Mouse (Mus musculus): Measurements from ENCODE around the gene Rbpms2. TPM values are rescaled to one million over a fixed set of nuclear protein-coding genes. Genes with fewer than 3 reads are reported as not detected.
A peak's percentile ranks its signal among the peaks of the same experiment; 100 is the strongest.

Rbpms2 gene
- polyA plus RNA-seq (2015; fragmentation: Nextera tagmentation; extraction: Ambion mirVana): 4.2 and 6.5 TPM in 2 replicates

DNA sequence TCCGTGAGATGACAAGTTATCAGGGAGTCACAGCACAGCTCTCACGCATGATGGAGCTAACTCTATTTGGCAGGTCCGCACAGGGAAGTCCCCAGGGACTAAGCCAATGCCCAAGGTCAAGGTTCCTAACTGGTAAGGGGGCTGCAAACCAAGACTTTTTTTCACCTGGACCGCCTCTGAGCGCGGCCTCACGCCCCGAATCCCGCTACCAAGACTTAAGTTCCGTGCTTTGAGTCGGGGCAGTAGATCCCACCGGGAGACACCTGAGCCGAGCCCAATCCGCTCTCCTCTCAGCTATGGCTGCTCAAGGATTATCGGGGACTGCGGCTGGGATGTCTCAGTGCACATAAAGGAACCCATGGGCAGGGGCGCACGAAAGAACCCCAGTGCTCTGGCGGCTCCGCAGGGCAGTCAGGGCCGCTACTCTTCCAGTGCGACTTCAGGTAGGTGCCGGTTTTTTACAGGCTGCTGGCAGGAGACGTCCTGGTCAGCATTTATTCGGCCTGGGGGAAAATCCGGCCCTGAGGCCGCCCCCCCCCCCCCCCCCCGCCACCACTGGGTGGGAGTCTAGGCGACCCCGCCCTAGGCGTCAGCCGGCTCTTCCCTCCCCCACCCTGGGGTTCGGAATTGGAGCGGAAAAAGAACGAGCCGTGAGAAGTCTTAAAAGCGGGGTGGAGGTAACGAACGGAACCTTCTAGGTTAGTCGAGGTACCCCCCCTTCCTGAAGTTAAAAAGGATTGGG, at the start of gene Rbpms2:
Gene Rbpms2, plus strand, starts transcription at position 624 of the 742 bp plus-strand sequence.
- peaks cover 71% of the 10 kb centered on the region for H3K27me3 ChIP-seq
- H3K9me3 ChIP-seq (replicated peaks): no peaks in the 10 kb centered on the region
- peak within 1 kb of the TSS; percentile 73 for H3K9ac ChIP-seq
- H3K4me2 ChIP-seq: peak within 1 kb of the TSS; percentile 99
- peak within 1 kb of the TSS; percentile 65 for H3K4me3 ChIP-seq
- H3K4me1 ChIP-seq: peaks cover 21% of the 10 kb centered on the region
- no peak for ATAC-seq
- no peaks in the 10 kb centered on the region for H3K36me3 ChIP-seq (ENCODE audit: poor library complexity, severe bottlenecking)
- H3K27ac ChIP-seq: no peak within 1 kb of the TSS
- WGBS: 1% methylated on average over 37 of the region's 40 CpGs

DNA sequence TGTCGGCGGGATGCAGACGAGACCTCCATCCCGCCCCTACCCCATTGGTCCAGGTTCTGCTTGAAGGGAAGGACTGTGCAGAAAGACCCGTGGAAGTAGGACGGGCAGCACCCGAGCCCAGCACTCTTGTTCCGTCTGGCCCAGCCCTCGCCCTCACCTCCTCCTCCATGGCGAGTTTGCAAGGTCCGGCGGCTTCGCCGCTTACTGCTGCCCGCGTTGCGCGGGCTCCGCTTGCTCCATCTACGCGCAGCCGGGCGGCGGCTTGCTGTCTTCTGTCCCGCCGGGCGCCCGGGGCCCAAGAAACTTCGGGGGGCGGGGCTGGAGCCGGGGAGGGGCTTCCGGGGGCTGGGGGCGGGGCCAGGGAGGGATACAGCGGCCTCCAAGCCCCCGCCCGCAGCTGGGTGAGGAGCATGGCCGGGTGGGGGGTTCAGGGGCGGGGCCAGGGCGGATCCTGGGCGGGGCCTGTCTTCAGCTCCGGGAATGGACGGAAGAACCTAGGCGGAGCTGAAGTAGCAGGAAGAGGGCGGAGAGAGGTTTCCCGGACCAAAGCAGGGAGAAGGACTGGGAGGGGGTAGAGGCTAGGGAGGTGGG, 49.6 kb upstream of the Rbpms2 start, which contains the start of gene Plekho2:
Gene Plekho2, minus strand, starts transcription at position 260 of the 591 bp plus-strand sequence.
- Histone ChIP-seq H3K4me2 (peak within 1 kb of the TSS; percentile 69), H3K36me3 (ENCODE audit: poor library complexity, severe bottlenecking) (no peaks in the 10 kb centered on the region), H3K9ac (peak within 1 kb of the TSS; percentile 73), H3K27ac (peak within 1 kb of the TSS; percentile 55), H3K4me3 (peak within 1 kb of the TSS; percentile 56), H3K4me1 (peaks cover 35% of the 10 kb centered on the region), H3K27me3 (no peaks in the 10 kb centered on the region), H3K9me3 (replicated peaks) (no peaks in the 10 kb centered on the region)
- peak; percentile 94 for ATAC-seq
- WGBS: under 1% methylated on average over 38 of the region's 45 CpGs

DNA sequence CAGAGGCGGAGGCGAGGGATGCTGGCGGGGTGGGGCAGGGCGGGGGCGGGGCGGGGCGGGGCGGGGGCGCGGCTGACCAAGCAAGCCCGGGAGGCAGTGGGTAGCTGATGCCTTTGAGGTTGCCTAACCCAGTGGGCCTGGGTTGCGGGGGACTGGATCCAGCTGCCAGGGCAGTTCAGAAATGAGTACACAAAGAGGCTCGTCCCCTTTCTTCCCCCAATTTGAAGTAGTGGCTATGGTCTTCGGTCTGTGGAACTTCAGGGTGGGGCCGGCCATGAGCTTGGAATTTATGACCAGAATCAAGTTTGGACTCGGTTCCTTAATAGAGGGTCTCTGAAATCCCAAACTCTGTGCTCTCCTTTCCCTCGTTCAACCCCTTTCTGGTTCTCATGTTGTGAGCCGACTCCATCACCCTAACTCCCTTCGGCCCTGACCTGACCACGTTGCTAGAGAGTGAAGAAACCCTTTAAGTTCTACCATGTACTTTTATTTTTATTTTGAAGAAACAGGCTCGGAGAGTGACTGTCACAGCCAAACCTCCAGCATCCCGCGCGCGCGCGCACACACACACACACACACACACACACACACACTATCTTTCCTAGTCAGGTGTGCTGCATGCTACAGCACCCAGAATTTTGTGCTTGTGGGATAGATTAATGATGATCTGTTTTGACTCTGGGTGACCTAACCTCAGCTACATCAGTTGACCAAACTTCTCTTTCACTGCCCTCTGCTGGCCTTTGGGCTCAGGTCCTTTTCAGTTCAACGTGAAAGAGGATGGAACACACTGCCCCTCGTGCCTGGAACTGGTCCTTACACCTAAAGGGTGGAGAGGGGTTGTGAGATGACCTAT, 48.8 kb upstream of the Rbpms2 start:
- H3K4me2 ChIP-seq: peak overlapping the region; percentile 69
- H3K27ac ChIP-seq: peak overlapping the region; percentile 55
- peaks cover 29% of the 10 kb centered on the region for H3K4me1 ChIP-seq
- WGBS: 7% methylated on average over 19 of the region's 29 CpGs
- H3K36me3 ChIP-seq (ENCODE audit: poor library complexity, severe bottlenecking): no peaks in the 10 kb centered on the region
- peak overlapping the region; percentile 58 for H3K9ac ChIP-seq
- H3K27me3 ChIP-seq: no peaks in the 10 kb centered on the region
- no peaks in the 10 kb centered on the region for H3K9me3 ChIP-seq (replicated peaks)
- peak overlapping the region; percentile 56 for H3K4me3 ChIP-seq
- peak; percentile 78 for ATAC-seq

DNA sequence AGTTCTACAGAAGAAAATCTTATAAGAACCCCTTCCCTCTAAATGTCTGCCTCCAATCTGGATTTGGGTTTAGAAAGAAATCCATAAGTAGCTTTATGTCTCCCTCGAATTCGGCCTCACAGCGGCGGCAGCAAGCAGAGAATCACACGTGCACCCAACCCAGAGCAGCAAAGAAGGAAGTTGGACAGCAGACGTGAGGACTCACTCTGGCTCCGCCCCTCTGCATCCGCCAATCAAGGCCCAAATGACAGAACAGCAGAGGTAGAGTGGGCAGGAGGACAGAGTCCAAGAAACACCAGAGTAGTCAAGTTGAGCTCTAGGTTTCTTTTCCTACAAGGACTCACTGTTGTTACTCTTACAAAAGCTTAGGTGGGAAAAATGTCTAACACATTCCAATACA, 46.4 kb upstream of the Rbpms2 start:
- H3K4me3 ChIP-seq: no peak overlapping the region
- 25% methylated on average over 8 of the region's 8 CpGs for WGBS
- no peaks in the 10 kb centered on the region for H3K36me3 ChIP-seq (ENCODE audit: poor library complexity, severe bottlenecking)
- no peak overlapping the region for H3K9ac ChIP-seq
- peaks cover 30% of the 10 kb centered on the region for H3K4me1 ChIP-seq
- H3K4me2 ChIP-seq: no peak overlapping the region
- H3K27ac ChIP-seq: no peak overlapping the region
- no peaks in the 10 kb centered on the region for H3K9me3 ChIP-seq (replicated peaks)
- H3K27me3 ChIP-seq: no peaks in the 10 kb centered on the region
- ATAC-seq: no peak

- peak within 1 kb of the TSS; percentile 82 for H3K9ac ChIP-seq
- H3K4me3 ChIP-seq: peak within 1 kb of the TSS; percentile 69
- H3K9me3 ChIP-seq (replicated peaks): no peaks in the 10 kb centered on the region
- WGBS: 9% methylated on average over 28 of the region's 28 CpGs
- H3K27ac ChIP-seq: no peak within 1 kb of the TSS
- peak within 1 kb of the TSS; percentile 100 for H3K4me2 ChIP-seq
- H3K4me1 ChIP-seq: peaks cover 35% of the 10 kb centered on the region
- peaks cover 14% of the 10 kb centered on the region for H3K36me3 ChIP-seq (ENCODE audit: poor library complexity, severe bottlenecking)
- H3K27me3 ChIP-seq: no peaks in the 10 kb centered on the region
- ATAC-seq: peak; percentile 93
Observed at GRCm38 (mm10) chr9:65586406-65587269, 42.8 kb upstream of the Rbpms2 start, which contains the start of gene Pif1. Gene Pif1, plus strand, starts transcription at chr9:65587160.

GRCm38 (mm10) chr9:65587270-65587572, 42.2 kb upstream of the Rbpms2 start:
- Histone ChIP-seq H3K36me3 (ENCODE audit: poor library complexity, severe bottlenecking) (peaks cover 18% of the 10 kb centered on the region), H3K27me3 (no peaks in the 10 kb centered on the region), H3K4me3 (peak overlapping the region; percentile 69), H3K27ac (no peak overlapping the region), H3K4me1 (peaks cover 35% of the 10 kb centered on the region), H3K9me3 (replicated peaks) (no peaks in the 10 kb centered on the region), H3K9ac (peak overlapping the region; percentile 82), H3K4me2 (peak overlapping the region; percentile 100)
- ATAC-seq: peak; percentile 41; the same call in 1 of the 2 replicates
- WGBS: 0% methylated on average over 6 of the region's 6 CpGs

GRCm38 (mm10) chr9:65587573-65588358, 41.7 kb upstream of the Rbpms2 start:
- WGBS: under 1% methylated on average over 64 of the region's 64 CpGs
- Histone ChIP-seq H3K4me3 (peak overlapping the region; percentile 69), H3K9me3 (replicated peaks) (no peaks in the 10 kb centered on the region), H3K27ac (no peak overlapping the region), H3K9ac (peak overlapping the region; percentile 82), H3K4me1 (peaks cover 35% of the 10 kb centered on the region), H3K36me3 (ENCODE audit: poor library complexity, severe bottlenecking) (peaks cover 23% of the 10 kb centered on the region), H3K4me2 (peak overlapping the region; percentile 100), H3K27me3 (no peaks in the 10 kb centered on the region)
- ATAC-seq: peak; percentile 60; the same call in 1 of the 2 replicates

GRCm38 (mm10) chr9:65589091-65589490, 40.4 kb upstream of the Rbpms2 start:
- peak overlapping the region; percentile 100 for H3K4me2 ChIP-seq
- H3K27me3 ChIP-seq: no peaks in the 10 kb centered on the region
- 95% methylated on average over 3 of the region's 3 CpGs for WGBS
- peaks cover 35% of the 10 kb centered on the region for H3K4me1 ChIP-seq
- H3K9me3 ChIP-seq (replicated peaks): no peaks in the 10 kb centered on the region
- no peak for ATAC-seq
- peaks cover 36% of the 10 kb centered on the region for H3K36me3 ChIP-seq (ENCODE audit: poor library complexity, severe bottlenecking)
- no peak overlapping the region for H3K27ac ChIP-seq
- peak overlapping the region; percentile 82 for H3K9ac ChIP-seq
- peak overlapping the region; percentile 69 for H3K4me3 ChIP-seq

- peaks cover 25% of the 10 kb centered on the region for H3K4me1 ChIP-seq
- H3K9ac ChIP-seq: no peak overlapping the region
- no peak for ATAC-seq
- no peak overlapping the region for H3K4me3 ChIP-seq
- peaks cover 56% of the 10 kb centered on the region for H3K36me3 ChIP-seq (ENCODE audit: poor library complexity, severe bottlenecking)
- H3K27ac ChIP-seq: no peak overlapping the region
- H3K27me3 ChIP-seq: no peaks in the 10 kb centered on the region
- WGBS: 86% methylated on average over 3 of the region's 3 CpGs
- no peak overlapping the region for H3K4me2 ChIP-seq
- H3K9me3 ChIP-seq (replicated peaks): no peaks in the 10 kb centered on the region
Observed at GRCm38 (mm10) chr9:65592721-65593120, 36.7 kb upstream of the Rbpms2 start.

- H3K36me3 ChIP-seq (ENCODE audit: poor library complexity, severe bottlenecking): peaks cover 56% of the 10 kb centered on the region
- peaks cover 17% of the 10 kb centered on the region for H3K4me1 ChIP-seq
- H3K4me3 ChIP-seq: no peak overlapping the region
- no peak overlapping the region for H3K9ac ChIP-seq
- no peaks in the 10 kb centered on the region for H3K27me3 ChIP-seq
- no peaks in the 10 kb centered on the region for H3K9me3 ChIP-seq (replicated peaks)
- no peak overlapping the region for H3K27ac ChIP-seq
- no peak for ATAC-seq
- 87% methylated on average over 9 of the region's 9 CpGs for WGBS
- H3K4me2 ChIP-seq: no peak overlapping the region
Observed at GRCm38 (mm10) chr9:65593596-65593995, 35.9 kb upstream of the Rbpms2 start.
